Mouse (Mus musculus) stomach, embryonic 14.5 days (tissue): ENCODE measurements at regions not wholly inside any gene's neighbourhood (a gene's known extent, or its start where the extent isn't known, plus 50 kb on each side); places are given as distances from the start of the nearest gene placed in this dataset.

ENCODE experiments used
- ATAC-seq: fragments of 200-750 bp; cut with Nextera tagmentation; 2 replicates; pipeline ENCODE4 v1.8.0; 2017; ENCODE audit warnings: low read depth, moderate TSS enrichment; ENCODE audit not compliant: insufficient number of reproducible peaks, insufficient read depth, low FRiP score
- H3K27ac ChIP-seq: fragments of 300-500 bp; sonication (generic); 2 replicates; pipeline ENCODE4 v1.5.1; 2014; ENCODE audit warnings: mild to moderate bottlenecking, low read length, moderate library complexity, mixed read lengths
- H3K27me3 ChIP-seq: fragments of 300-500 bp; sonication (generic); 2 replicates; pipeline ENCODE4 v1.6.1; 2014; ENCODE audit warnings: low read length, control low read depth, mixed read lengths; ENCODE audit not compliant: control insufficient read depth, insufficient read depth
- H3K36me3 ChIP-seq: fragments of 300-500 bp; sonication (generic); 2 replicates; pipeline ENCODE4 v1.6.1; 2014; ENCODE audit warnings: mild to moderate bottlenecking, control low read depth, low read length, moderate library complexity, mixed read lengths; ENCODE audit not compliant: control insufficient read depth, insufficient read depth
- H3K4me1 ChIP-seq: fragments of 300-500 bp; sonication (generic); 2 replicates; pipeline ENCODE4 v1.6.1; 2014; ENCODE audit warnings: low read length, control low read depth, mixed read lengths; ENCODE audit not compliant: control insufficient read depth, insufficient read depth
- H3K4me2 ChIP-seq: fragments of 300-500 bp; sonication (generic); replicated peaks from 2 replicates; pipeline ENCODE4 v1.6.1; 2014; ENCODE audit warnings: low read depth, low read length, control low read depth
- H3K4me3 ChIP-seq: fragments of 300-500 bp; sonication (generic); 2 replicates; pipeline ENCODE4 v1.5.1; 2014; ENCODE audit warnings: low read depth, low read length, control low read depth
- H3K9ac ChIP-seq: fragments of 300-500 bp; sonication (generic); replicated peaks from 2 replicates; pipeline ENCODE4 v1.6.1; 2014; ENCODE audit warnings: low read depth, mild to moderate bottlenecking, control low read depth, low read length, moderate library complexity, mixed read lengths
- H3K9me3 ChIP-seq: fragments of 300-500 bp; sonication (generic); 2 replicates; pipeline ENCODE4 v1.6.1; 2016; ENCODE audit warnings: low read depth, low read length, control low read depth; ENCODE audit not compliant: control insufficient read depth
- WGBS: fragments of 180-500 bp; shearing (Covaris S2); extraction: QIAGEN DNeasy Blood & Tissue Kit; methylation state at CpG from one replicate; pipeline ENCODE4 v1.1.7; 2014; 5-methylcytosine and 5-hydroxymethylcytosine counted together

DNA sequence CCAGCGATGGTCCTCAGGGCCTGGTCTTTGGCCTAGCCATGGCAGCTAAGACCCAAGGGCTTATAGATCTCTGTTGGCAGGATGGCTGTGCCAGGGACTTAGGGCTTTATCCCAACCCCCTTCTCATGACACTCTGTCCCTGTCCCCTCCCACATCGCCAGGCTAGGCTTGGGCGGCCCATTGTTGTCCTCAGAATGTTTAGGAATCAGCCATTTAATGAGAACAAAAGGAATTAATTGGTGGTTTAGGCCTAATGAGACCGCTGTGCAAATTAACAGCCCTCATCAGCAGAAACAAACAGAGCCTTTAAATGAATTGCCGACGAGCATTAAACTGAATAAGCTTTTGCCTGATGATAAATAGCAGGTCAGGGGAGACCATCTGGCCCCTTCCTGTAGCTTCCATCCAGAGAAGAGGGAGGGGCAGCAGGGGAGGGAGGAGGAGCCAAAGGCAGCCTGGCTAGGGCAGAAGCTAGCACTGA is 96.2 kb downstream of the Tle3 start:
- H3K36me3 ChIP-seq, result no peaks in the 10 kb centered on the region
- H3K27me3 ChIP-seq, result no peaks in the 10 kb centered on the region
- H3K4me1 ChIP-seq, result no peaks in the 10 kb centered on the region
- no peak overlapping the region for H3K9ac ChIP-seq
- H3K4me3 ChIP-seq, result no peak overlapping the region
- no peak overlapping the region for H3K27ac ChIP-seq
- no peak for ATAC-seq
- no peak overlapping the region for H3K4me2 ChIP-seq
- WGBS, result 31% methylated on average over 6 of the region's 6 CpGs
- peaks cover 11% of the 10 kb centered on the region for H3K9me3 ChIP-seq
